Mouse (Mus musculus) liver, adult 2 months (tissue): ENCODE measurements around the gene Arsg. TPM values are rescaled to one million over a fixed set of nuclear protein-coding genes. Genes with fewer than 3 reads are reported as not detected.
A peak's percentile ranks its signal among the peaks of the same experiment; 100 is the strongest.

Source experiments
- DNase-seq: peaks from one replicate; pipeline ENCODE4 v3.0.0-alpha.2; 2011; ENCODE audit warnings: low read depth, low spot score; ENCODE audit errors: extremely low read depth
- H3K27ac ChIP-seq: fragments of 200-500 bp; replicated peaks from 2 replicates; pipeline ENCODE4 v1.5.1; 2012; ENCODE audit warnings: low read depth, mild to moderate bottlenecking, control low read depth, inconsistent platforms, low read length; ENCODE audit not compliant: insufficient read depth
- H3K27me3 ChIP-seq: fragments of 200-500 bp; 2 replicates; pipeline ENCODE4 v1.6.1; 2012; ENCODE audit warnings: mild to moderate bottlenecking, moderate library complexity, low read length, inconsistent platforms; ENCODE audit not compliant: control insufficient read depth, insufficient read depth
- H3K36me3 ChIP-seq: fragments of 200-500 bp; 2 replicates; pipeline ENCODE4 v1.6.1; 2012; ENCODE audit warnings: low read length, inconsistent platforms; ENCODE audit not compliant: control insufficient read depth, insufficient read depth
- H3K4me1 ChIP-seq: fragments of 200-500 bp; 2 replicates; pipeline ENCODE4 v1.6.1; 2011; ENCODE audit warnings: low read length; ENCODE audit not compliant: control insufficient read depth, insufficient read depth
- H3K4me3 ChIP-seq: fragments of 200-500 bp; 2 replicates; pipeline ENCODE4 v1.5.1; 2011; ENCODE audit warnings: low read depth, mild to moderate bottlenecking, control low read depth, low read length, moderate library complexity; ENCODE audit not compliant: insufficient read depth
- H3K79me2 ChIP-seq: fragments of 200-500 bp; 2 replicates; pipeline ENCODE4 v1.6.1; 2012; ENCODE audit warnings: inconsistent platforms, mild to moderate bottlenecking, low read length, moderate library complexity; ENCODE audit not compliant: control insufficient read depth, insufficient read depth
- H3K9ac ChIP-seq: fragments of 200-500 bp; 2 replicates; pipeline ENCODE4 v1.6.1; 2012; ENCODE audit warnings: low read depth, mild to moderate bottlenecking, control low read depth, inconsistent platforms, low read length
- CTCF ChIP-seq: fragments of 200-500 bp; IDR thresholded peaks from 2 replicates; pipeline ENCODE4 v1.5.1; 2011; ENCODE audit warnings: low read depth, low read length, control low read depth
- POLR2A ChIP-seq: fragments of 200-500 bp; IDR thresholded peaks from 2 replicates; pipeline ENCODE4 v1.6.1; 2011; ENCODE audit warnings: low read length, control low read depth; ENCODE audit not compliant: insufficient read depth; ENCODE audit errors: extremely low read depth
- WGBS: fragments of 180-500 bp; shearing (Covaris S2); methylation state at CpG from one replicate; pipeline ENCODE4 v1.1.7; 2018; 5-methylcytosine and 5-hydroxymethylcytosine counted together
- polyA plus RNA-seq: library from polyadenylated mRNA; depleted of rRNA; stranded (reverse); fragments of >200 nt; gene quantifications from 2 replicates; pipeline ENCODE4 v1.2.3, GENCODE M21; 2012
- total RNA-seq: library from RNA; depleted of rRNA; stranded (reverse); fragments of >200 nt; gene quantifications from 2 replicates; pipeline ENCODE4 v1.2.3, GENCODE M21; 2014

The Arsg gene
- total and polyA plus RNA-seq, 2 experiments: 8.1 to 8.5 TPM

- no peaks in the 10 kb centered on the region for H3K79me2 ChIP-seq
- H3K27ac ChIP-seq: no peak overlapping the region
- DNase-seq: no peak
- H3K4me3 ChIP-seq: no peak overlapping the region
- H3K36me3 ChIP-seq: no peaks in the 10 kb centered on the region
- 0 out of 2 replicates have a peak, but pooled peaks cover under 1% of the 10 kb centered on the region for H3K4me1 ChIP-seq
- H3K9ac ChIP-seq: no peak overlapping the region
- 93% methylated on average over 8 of the region's 8 CpGs for WGBS
- no peak for TF ChIP-seq POLR2A
- no peak for TF ChIP-seq CTCF
- H3K27me3 ChIP-seq: no peaks in the 10 kb centered on the region
Observed at GRCm38 (mm10) chr11:109443468-109444263, 29.5 kb upstream of the Arsg start.

- no peaks in the 10 kb centered on the region for H3K27me3 ChIP-seq
- WGBS: 70% methylated on average over 7 of the region's 7 CpGs
- H3K36me3 ChIP-seq: no peaks in the 10 kb centered on the region
- no peak for DNase-seq
- no peak overlapping the region for H3K27ac ChIP-seq
- H3K9ac ChIP-seq: no peak overlapping the region
- H3K4me3 ChIP-seq: no peak overlapping the region
- TF ChIP-seq POLR2A (no peak), CTCF (peak; percentile 61)
- no peaks in the 10 kb centered on the region for H3K79me2 ChIP-seq
- 0 out of 2 replicates have a peak, but pooled peaks cover 2% of the 10 kb centered on the region for H3K4me1 ChIP-seq
Observed at GRCm38 (mm10) chr11:109444600-109444999, 28.6 kb upstream of the Arsg start.

- H3K36me3 ChIP-seq: no peaks in the 10 kb centered on the region
- H3K79me2 ChIP-seq: no peaks in the 10 kb centered on the region
- H3K9ac ChIP-seq: no peak overlapping the region
Observed at GRCm38 (mm10) chr11:109445438-109446035, 27.6 kb upstream of the Arsg start.

GRCm38 (mm10) chr11:109451169-109451568 lies 22.0 kb upstream of the Arsg start:
- 90% methylated on average over 11 of the region's 11 CpGs for WGBS

More at GRCm38 (mm10) chr11:109445438-109446035, 27.6 kb upstream of the Arsg start:
- no peak for TF ChIP-seq POLR2A
- TF ChIP-seq CTCF: peak; percentile 61
- WGBS: 46% methylated on average over 13 of the region's 13 CpGs
- peak; percentile 53 for DNase-seq
- H3K27ac ChIP-seq: no peak overlapping the region
- no peak overlapping the region for H3K4me3 ChIP-seq
- H3K4me1 ChIP-seq: 0 out of 2 replicates have a peak, but pooled peaks cover 2% of the 10 kb centered on the region
- no peaks in the 10 kb centered on the region for H3K27me3 ChIP-seq

GRCm38 (mm10) chr11:109456261-109456660 lies 16.9 kb upstream of the Arsg start:
- Histone ChIP-seq H3K36me3 (peaks cover 16% of the 10 kb centered on the region; the same call in 1 of the 2 replicates), H3K27me3 (no peaks in the 10 kb centered on the region), H3K9ac (no peak overlapping the region), H3K27ac (no peak overlapping the region), H3K4me3 (no peak overlapping the region), H3K79me2 (no peaks in the 10 kb centered on the region; the same call in 1 of the 2 replicates), H3K4me1 (no peaks in the 10 kb centered on the region)
- WGBS: 94% methylated on average over 5 of the region's 5 CpGs
- TF ChIP-seq CTCF: no peak
- TF ChIP-seq POLR2A: no peak
- no peak for DNase-seq

More at GRCm38 (mm10) chr11:109451169-109451568, 22.0 kb upstream of the Arsg start:
- Histone ChIP-seq H3K4me1 (0 out of 2 replicates have a peak, but pooled peaks cover 2% of the 10 kb centered on the region), H3K4me3 (no peak overlapping the region), H3K27ac (no peak overlapping the region), H3K36me3 (peaks cover 12% of the 10 kb centered on the region; the same call in 1 of the 2 replicates), H3K9ac (no peak overlapping the region), H3K27me3 (no peaks in the 10 kb centered on the region), H3K79me2 (no peaks in the 10 kb centered on the region)
- no peak for DNase-seq
- no peak for TF ChIP-seq POLR2A
- TF ChIP-seq CTCF: no peak

- no peak for DNase-seq
- Histone ChIP-seq H3K9ac (no peak overlapping the region), H3K4me1 (no peaks in the 10 kb centered on the region), H3K79me2 (no peaks in the 10 kb centered on the region; the same call in 1 of the 2 replicates), H3K36me3 (peaks cover 14% of the 10 kb centered on the region; the same call in 1 of the 2 replicates), H3K4me3 (no peak overlapping the region), H3K27ac (no peak overlapping the region), H3K27me3 (no peaks in the 10 kb centered on the region)
- 97% methylated on average over 11 of the region's 11 CpGs for WGBS
- no peak for TF ChIP-seq CTCF
- TF ChIP-seq POLR2A: no peak
Observed at GRCm38 (mm10) chr11:109458165-109458564, 15.0 kb upstream of the Arsg start.
